Mouse (Mus musculus) stomach, embryonic 14.5 days (tissue): ENCODE measurements around the gene Zfp654. TPM values are rescaled to one million over a fixed set of nuclear protein-coding genes. Genes with fewer than 3 reads are reported as not detected.

Experiments
- ATAC-seq: fragments of 200-750 bp; cut with Nextera tagmentation; 2 replicates; pipeline ENCODE4 v1.8.0; 2017; ENCODE audit warnings: low read depth, moderate TSS enrichment; ENCODE audit not compliant: insufficient number of reproducible peaks, insufficient read depth, low FRiP score
- H3K27ac ChIP-seq: fragments of 300-500 bp; sonication (generic); 2 replicates; pipeline ENCODE4 v1.5.1; 2014; ENCODE audit warnings: mild to moderate bottlenecking, low read length, moderate library complexity, mixed read lengths
- H3K27me3 ChIP-seq: fragments of 300-500 bp; sonication (generic); 2 replicates; pipeline ENCODE4 v1.6.1; 2014; ENCODE audit warnings: low read length, control low read depth, mixed read lengths; ENCODE audit not compliant: control insufficient read depth, insufficient read depth
- H3K36me3 ChIP-seq: fragments of 300-500 bp; sonication (generic); 2 replicates; pipeline ENCODE4 v1.6.1; 2014; ENCODE audit warnings: mild to moderate bottlenecking, control low read depth, low read length, moderate library complexity, mixed read lengths; ENCODE audit not compliant: control insufficient read depth, insufficient read depth
- H3K4me1 ChIP-seq: fragments of 300-500 bp; sonication (generic); 2 replicates; pipeline ENCODE4 v1.6.1; 2014; ENCODE audit warnings: low read length, control low read depth, mixed read lengths; ENCODE audit not compliant: control insufficient read depth, insufficient read depth
- H3K4me2 ChIP-seq: fragments of 300-500 bp; sonication (generic); replicated peaks from 2 replicates; pipeline ENCODE4 v1.6.1; 2014; ENCODE audit warnings: low read depth, low read length, control low read depth
- H3K4me3 ChIP-seq: fragments of 300-500 bp; sonication (generic); 2 replicates; pipeline ENCODE4 v1.5.1; 2014; ENCODE audit warnings: low read depth, low read length, control low read depth
- H3K9ac ChIP-seq: fragments of 300-500 bp; sonication (generic); replicated peaks from 2 replicates; pipeline ENCODE4 v1.6.1; 2014; ENCODE audit warnings: low read depth, mild to moderate bottlenecking, control low read depth, low read length, moderate library complexity, mixed read lengths
- H3K9me3 ChIP-seq: fragments of 300-500 bp; sonication (generic); 2 replicates; pipeline ENCODE4 v1.6.1; 2016; ENCODE audit warnings: low read depth, low read length, control low read depth; ENCODE audit not compliant: control insufficient read depth
- WGBS: fragments of 180-500 bp; shearing (Covaris S2); extraction: QIAGEN DNeasy Blood & Tissue Kit; methylation state at CpG from one replicate; pipeline ENCODE4 v1.1.7; 2014; 5-methylcytosine and 5-hydroxymethylcytosine counted together
- polyA plus RNA-seq: library from polyadenylated mRNA; unstranded; fragments of >200 nt; fragmentation: Nextera tagmentation; extraction: Ambion mirVana; gene quantifications from 2 replicates; pipeline ENCODE4 v1.2.1, GENCODE M21; 2014

The Zfp654 gene
- polyA plus RNA-seq, 1 experiment from 2014 or later, result 8.3 TPM

DNA sequence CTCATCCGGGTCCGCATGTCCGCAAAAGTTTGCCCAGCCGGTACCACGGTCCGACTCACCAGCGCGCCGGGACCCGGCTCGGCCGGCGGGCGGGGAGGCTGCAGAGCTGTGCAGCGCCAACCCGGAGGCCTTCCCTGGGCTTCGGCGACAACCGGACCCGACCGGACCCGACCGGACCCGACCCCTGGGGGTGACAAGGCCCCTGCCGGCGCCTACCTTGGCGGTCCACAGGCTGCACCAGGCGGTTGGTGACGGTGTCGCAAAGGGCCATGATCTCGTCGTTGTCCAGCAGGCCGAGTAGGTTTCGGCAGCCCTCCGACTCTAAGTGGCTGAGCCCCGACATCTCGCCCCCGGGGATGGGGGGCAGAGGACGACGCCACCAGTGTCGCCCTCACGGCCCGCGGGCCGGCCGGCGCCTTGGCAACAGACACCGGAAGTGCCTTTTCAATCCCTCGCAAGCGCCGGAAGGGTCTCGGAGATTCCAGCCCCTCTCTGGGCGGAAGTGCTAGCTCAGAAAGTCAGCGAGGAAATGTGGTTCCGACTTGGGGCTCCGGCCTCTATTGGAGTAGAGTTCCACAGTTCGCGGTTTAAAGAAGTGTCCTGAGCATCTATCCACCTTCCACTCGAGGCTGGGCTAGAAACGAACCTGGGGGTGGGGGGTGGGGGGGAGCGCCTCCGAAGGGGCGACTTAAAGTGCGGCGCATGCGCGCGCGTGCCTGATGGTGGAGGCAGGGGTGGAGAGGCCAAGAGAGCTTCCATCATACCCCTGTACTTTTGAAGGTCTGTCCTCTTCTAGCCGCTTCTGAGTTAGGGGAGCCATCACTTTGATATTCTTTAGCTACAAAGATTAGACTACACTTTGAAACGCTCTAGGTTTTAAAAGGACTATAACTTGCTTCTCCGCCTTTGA, 80.7 kb downstream of the Zfp654 start, which contains the start of gene 4930453N24Rik:
Gene 4930453N24Rik (minus strand): TSS at position 641 of the 910 bp plus-strand sequence.
- H3K27me3 ChIP-seq, result no peaks in the 10 kb centered on the region
- H3K27ac ChIP-seq, result peak within 1 kb of the TSS; percentile 67
- 2% methylated on average over 72 of the region's 72 CpGs for WGBS
- peak; percentile 91 for ATAC-seq
- 0 out of 2 replicates have a peak, but pooled peaks cover 2% of the 10 kb centered on the region for H3K4me1 ChIP-seq
- no peaks in the 10 kb centered on the region for H3K9me3 ChIP-seq
- peak within 1 kb of the TSS; percentile 89 for H3K4me3 ChIP-seq
- no peaks in the 10 kb centered on the region; the same call in 1 of the 2 replicates for H3K36me3 ChIP-seq
- peak within 1 kb of the TSS; percentile 83 for H3K9ac ChIP-seq
- H3K4me2 ChIP-seq, result peak within 1 kb of the TSS; percentile 59

- H3K4me3 ChIP-seq, result no peak overlapping the region
- no peak overlapping the region for H3K4me2 ChIP-seq
- peaks cover 4% of the 10 kb centered on the region; the same call in 1 of the 2 replicates for H3K9me3 ChIP-seq
- 0 out of 2 replicates have a peak, but pooled peaks cover 2% of the 10 kb centered on the region for H3K4me1 ChIP-seq
- no peak overlapping the region for H3K27ac ChIP-seq
- no peak overlapping the region for H3K9ac ChIP-seq
- ATAC-seq, result no peak
- H3K27me3 ChIP-seq, result no peaks in the 10 kb centered on the region
- peaks cover 7% of the 10 kb centered on the region for H3K36me3 ChIP-seq
- WGBS, result 89% methylated on average over 8 of the region's 8 CpGs
These were observed 84.7 kb downstream of the Zfp654 start for GRCm38 (mm10) chr16:64766696-64767300.

DNA sequence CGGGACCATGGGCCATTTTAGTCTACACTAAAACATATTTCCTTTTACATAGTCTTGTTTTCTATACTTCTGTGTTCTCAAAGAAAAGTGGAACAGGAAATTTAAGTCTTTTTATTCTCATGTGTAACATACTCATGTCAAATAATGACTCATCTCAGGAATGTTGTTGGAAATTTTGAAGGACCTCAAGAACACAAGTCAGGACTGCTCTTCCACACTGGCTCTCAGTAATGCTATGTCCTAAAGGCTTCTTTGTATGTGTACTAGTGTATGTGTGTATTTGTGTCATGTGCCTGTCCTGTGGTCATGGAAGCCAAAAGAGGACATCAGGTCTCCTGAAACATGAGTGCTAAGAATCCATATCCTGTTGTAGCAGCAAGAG, 92.2 kb downstream of the Zfp654 start:
- Histone ChIP-seq H3K36me3 (peaks cover 6% of the 10 kb centered on the region; the same call in 1 of the 2 replicates), H3K4me2 (no peak overlapping the region), H3K27me3 (no peaks in the 10 kb centered on the region), H3K9ac (no peak overlapping the region), H3K4me1 (no peaks in the 10 kb centered on the region), H3K27ac (peak overlapping the region; percentile 44; the same call in 1 of the 2 replicates), H3K4me3 (no peak overlapping the region), H3K9me3 (peaks cover 4% of the 10 kb centered on the region; the same call in 1 of the 2 replicates)
- no peak for ATAC-seq
- WGBS, result 69% methylated on average over 1 of the region's 1 CpGs

DNA sequence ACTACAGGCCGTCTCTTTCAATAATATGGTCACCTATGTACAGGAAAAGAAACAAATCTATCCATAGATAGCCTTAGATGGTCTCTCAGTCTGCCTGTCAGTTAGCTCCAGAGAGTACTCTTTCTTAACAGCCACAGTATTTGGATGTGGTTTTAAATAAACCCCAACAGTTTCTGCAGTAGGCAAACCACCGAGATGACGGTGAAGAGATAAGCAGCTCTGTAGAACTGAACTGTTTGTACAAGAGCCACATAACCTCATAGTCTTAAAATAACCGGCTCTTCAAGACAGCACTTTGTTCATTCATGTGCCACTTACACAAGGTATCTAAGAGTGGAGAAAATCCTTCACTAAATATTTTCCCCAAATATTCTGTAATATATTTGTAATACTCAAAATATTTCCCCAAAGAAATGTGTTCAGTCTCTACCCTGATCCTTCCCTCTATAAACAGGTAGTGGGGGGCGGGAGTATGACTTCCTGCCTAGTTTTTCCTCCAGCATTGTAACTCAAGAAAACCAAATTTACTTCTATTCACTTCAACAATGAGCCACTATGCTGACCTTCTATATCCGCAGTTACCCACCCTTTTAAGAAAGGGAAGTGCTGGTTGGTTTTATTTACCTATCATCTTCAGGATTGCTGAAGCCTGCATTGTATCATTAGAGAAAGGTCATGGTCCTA, 92.7 kb downstream of the Zfp654 start:
- Histone ChIP-seq H3K27ac (peak overlapping the region; percentile 44; the same call in 1 of the 2 replicates), H3K4me3 (no peak overlapping the region), H3K9ac (no peak overlapping the region), H3K9me3 (peaks cover 4% of the 10 kb centered on the region; the same call in 1 of the 2 replicates), H3K4me2 (no peak overlapping the region), H3K36me3 (peaks cover 3% of the 10 kb centered on the region; the same call in 1 of the 2 replicates), H3K27me3 (no peaks in the 10 kb centered on the region), H3K4me1 (no peaks in the 10 kb centered on the region)
- ATAC-seq, result no peak
- WGBS, result 58% methylated on average over 6 of the region's 6 CpGs

DNA sequence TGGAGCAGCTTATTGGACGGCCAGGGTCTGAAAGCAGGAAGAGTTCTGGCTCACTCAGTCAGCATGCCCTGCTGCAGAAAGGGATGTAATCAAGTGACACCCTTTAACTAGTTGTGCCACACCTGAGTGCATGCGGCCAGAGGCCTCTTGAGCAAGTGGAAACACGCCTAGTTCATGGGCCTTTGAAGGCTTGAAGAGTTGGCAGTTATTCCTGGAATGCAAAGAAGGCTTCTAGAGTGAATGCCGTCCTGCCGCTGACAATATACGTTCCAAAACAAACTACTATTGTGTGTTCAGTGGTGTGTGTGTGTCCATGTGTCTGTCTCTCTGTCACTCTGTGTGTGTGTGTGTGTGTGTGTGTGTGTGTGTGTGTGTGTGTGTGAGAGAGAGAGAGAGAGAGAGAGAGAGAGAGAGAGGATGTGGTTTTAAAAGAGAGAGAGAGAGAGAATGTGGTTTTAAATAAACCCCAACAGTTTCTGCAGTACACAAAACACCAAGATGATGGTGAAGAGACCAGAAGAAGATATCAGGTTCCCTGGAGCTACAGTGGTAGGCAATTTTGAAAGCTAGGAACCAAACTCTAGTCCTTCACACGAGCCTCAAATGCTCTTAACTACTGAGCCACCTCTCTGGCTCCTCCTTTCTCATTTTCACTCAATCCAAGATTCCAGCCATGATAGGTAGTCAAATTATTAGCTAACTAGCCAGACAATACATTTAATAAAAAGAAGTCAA, 93.6 kb downstream of the Zfp654 start:
- no peak overlapping the region for H3K4me3 ChIP-seq
- peaks cover 1% of the 10 kb centered on the region; the same call in 1 of the 2 replicates for H3K9me3 ChIP-seq
- no peaks in the 10 kb centered on the region for H3K4me1 ChIP-seq
- no peak overlapping the region for H3K9ac ChIP-seq
- H3K27me3 ChIP-seq, result no peaks in the 10 kb centered on the region
- 79% methylated on average over 7 of the region's 7 CpGs for WGBS
- no peak overlapping the region for H3K27ac ChIP-seq
- ATAC-seq, result no peak
- H3K4me2 ChIP-seq, result no peak overlapping the region
- H3K36me3 ChIP-seq, result no peaks in the 10 kb centered on the region

GRCm38 (mm10) chr16:64756321-64756720, 95.1 kb downstream of the Zfp654 start:
- H3K27me3 ChIP-seq, result no peaks in the 10 kb centered on the region
- no peak overlapping the region for H3K27ac ChIP-seq
- no peaks in the 10 kb centered on the region for H3K4me1 ChIP-seq
- WGBS, result 81% methylated on average over 6 of the region's 6 CpGs
- ATAC-seq, result no peak
- no peak overlapping the region for H3K9ac ChIP-seq
- no peaks in the 10 kb centered on the region for H3K9me3 ChIP-seq
- no peak overlapping the region for H3K4me3 ChIP-seq
- no peaks in the 10 kb centered on the region for H3K36me3 ChIP-seq
- H3K4me2 ChIP-seq, result no peak overlapping the region

GRCm38 (mm10) chr16:64754743-64755139, 96.7 kb downstream of the Zfp654 start:
- H3K27ac ChIP-seq, result no peak overlapping the region
- H3K27me3 ChIP-seq, result no peaks in the 10 kb centered on the region
- H3K36me3 ChIP-seq, result no peaks in the 10 kb centered on the region
- no peaks in the 10 kb centered on the region for H3K4me1 ChIP-seq
- 32% methylated on average over 3 of the region's 3 CpGs for WGBS
- H3K4me3 ChIP-seq, result no peak overlapping the region
- H3K9me3 ChIP-seq, result no peaks in the 10 kb centered on the region
- no peak overlapping the region for H3K4me2 ChIP-seq
- H3K9ac ChIP-seq, result no peak overlapping the region
- ATAC-seq, result no peak
